Mouse (Mus musculus) stomach, postnatal 0 days (tissue): ENCODE data around the gene Tmem243. TPM values are rescaled to one million over a fixed set of nuclear protein-coding genes. Genes with fewer than 3 reads are reported as not detected.

Experiments used
- ATAC-seq: fragments of 200-750 bp; cut with Nextera tagmentation; 2 replicates; pipeline ENCODE4 v1.8.0; 2017; ENCODE audit not compliant: low FRiP score, low TSS enrichment
- DNase-seq: peaks from one replicate; pipeline ENCODE4 v3.0.0-alpha.2; 2016; ENCODE audit warnings: low spot score
- H3K27ac ChIP-seq: fragments of 300-500 bp; sonication (generic); replicated peaks from 2 replicates; pipeline ENCODE4 v1.5.1; 2014; ENCODE audit warnings: mild to moderate bottlenecking, control low read depth
- H3K27me3 ChIP-seq: fragments of 300-500 bp; sonication (generic); 2 replicates; pipeline ENCODE4 v1.6.1; 2014; ENCODE audit warnings: low read length; ENCODE audit not compliant: control insufficient read depth, insufficient read depth
- H3K36me3 ChIP-seq: fragments of 300-500 bp; sonication (generic); 2 replicates; pipeline ENCODE4 v1.6.1; 2014; ENCODE audit warnings: low read length, mixed read lengths; ENCODE audit not compliant: control insufficient read depth, insufficient read depth
- H3K4me1 ChIP-seq: fragments of 300-500 bp; sonication (generic); replicated peaks from 2 replicates; pipeline ENCODE4 v1.6.1; 2014; ENCODE audit warnings: antibody characterized with exemption; ENCODE audit not compliant: control insufficient read depth, insufficient read depth
- H3K4me2 ChIP-seq: fragments of 300-500 bp; sonication (generic); replicated peaks from 2 replicates; pipeline ENCODE4 v1.6.1; 2014; ENCODE audit warnings: low read depth, mild to moderate bottlenecking, control low read depth, moderate library complexity
- H3K4me3 ChIP-seq: fragments of 300-500 bp; sonication (generic); 2 replicates; pipeline ENCODE4 v1.5.1; 2014; ENCODE audit warnings: low read depth, low read length, control low read depth
- H3K9ac ChIP-seq: fragments of 300-500 bp; sonication (generic); 2 replicates; pipeline ENCODE4 v1.6.1; 2014; ENCODE audit warnings: mild to moderate bottlenecking, low read length, control low read depth, mixed read lengths
- H3K9me3 ChIP-seq: fragments of 300-500 bp; sonication (generic); 2 replicates; pipeline ENCODE4 v1.6.1; 2016; ENCODE audit warnings: low read length; ENCODE audit not compliant: control insufficient read depth
- CTCF ChIP-seq: IDR thresholded peaks from 2 replicates; pipeline ENCODE4 v1.5.1; 2016; ENCODE audit warnings: antibody characterized with exemption, low read depth, mild to moderate bottlenecking, moderate library complexity
- EP300 ChIP-seq: optimal IDR thresholded peaks from 2 replicates; pipeline ENCODE3; 2016; ENCODE audit warnings: antibody characterized with exemption
- WGBS: fragments of 180-500 bp; shearing (Covaris S2); extraction: QIAGEN DNeasy Blood & Tissue Kit; methylation state at CpG from one replicate; pipeline ENCODE4 v1.1.7; 2014; 5-methylcytosine and 5-hydroxymethylcytosine counted together
- polyA plus RNA-seq: library from polyadenylated mRNA; unstranded; fragments of >200 nt; fragmentation: Nextera tagmentation; extraction: Ambion mirVana; gene quantifications from 2 replicates; pipeline ENCODE4 v1.2.1, GENCODE M21; 2015

The Tmem243 gene
- polyA plus RNA-seq, 1 experiment from 2014 or later: 19.7 TPM

- no peaks in the 10 kb centered on the region for H3K27me3 ChIP-seq
- H3K9me3 ChIP-seq: no peaks in the 10 kb centered on the region
- H3K4me1 ChIP-seq: no peaks in the 10 kb centered on the region
- no peaks in the 10 kb centered on the region for H3K36me3 ChIP-seq
- H3K4me3 ChIP-seq: no peak overlapping the region
- no peak for ATAC-seq
- H3K9ac ChIP-seq: no peak overlapping the region
- H3K27ac ChIP-seq: no peak overlapping the region
- 95% methylated on average over 2 of the region's 2 CpGs for WGBS
- TF ChIP-seq CTCF (no peak), EP300 (no peak)
- DNase-seq: no peak
- no peak overlapping the region for H3K4me2 ChIP-seq
Measured at GRCm38 (mm10) chr5:9102696-9103095, 2.2 kb downstream of the Tmem243 start.

GRCm38 (mm10) chr5:9103958-9104357 lies 3.5 kb downstream of the Tmem243 start:
- Histone ChIP-seq H3K4me2 (no peak overlapping the region), H3K36me3 (no peaks in the 10 kb centered on the region), H3K27ac (no peak overlapping the region), H3K4me1 (no peaks in the 10 kb centered on the region), H3K4me3 (no peak overlapping the region), H3K9ac (no peak overlapping the region), H3K27me3 (no peaks in the 10 kb centered on the region), H3K9me3 (no peaks in the 10 kb centered on the region)
- DNase-seq (no peak), ATAC-seq (no peak)
- TF ChIP-seq EP300 (no peak), CTCF (no peak)
- WGBS: 72% methylated on average over 8 of the region's 8 CpGs

- Histone ChIP-seq H3K4me3 (no peak overlapping the region), H3K4me2 (no peak overlapping the region), H3K9me3 (no peaks in the 10 kb centered on the region), H3K27ac (no peak overlapping the region), H3K36me3 (no peaks in the 10 kb centered on the region), H3K4me1 (no peaks in the 10 kb centered on the region), H3K9ac (no peak overlapping the region), H3K27me3 (no peaks in the 10 kb centered on the region)
- no peak for ATAC-seq
- DNase-seq: no peak
- 80% methylated on average over 6 of the region's 6 CpGs for WGBS
- TF ChIP-seq CTCF: no peak
Measured at GRCm38 (mm10) chr5:9106806-9107205, 6.3 kb downstream of the Tmem243 start.

- Histone ChIP-seq H3K27ac (no peak overlapping the region), H3K9ac (no peak overlapping the region), H3K27me3 (no peaks in the 10 kb centered on the region), H3K4me3 (no peak overlapping the region), H3K36me3 (no peaks in the 10 kb centered on the region), H3K4me1 (no peaks in the 10 kb centered on the region), H3K4me2 (no peak overlapping the region), H3K9me3 (no peaks in the 10 kb centered on the region)
- DNase-seq: no peak
- 0 out of 2 replicates have a peak, but pooled peaks have one; percentile 13 for ATAC-seq
- 69% methylated on average over 8 of the region's 8 CpGs for WGBS
- TF ChIP-seq EP300 (no peak), CTCF (no peak)
Measured at GRCm38 (mm10) chr5:9107296-9108089, 7.0 kb downstream of the Tmem243 start.

GRCm38 (mm10) chr5:9108490-9108889 lies 8.0 kb downstream of the Tmem243 start:
- Histone ChIP-seq H3K4me3 (no peak overlapping the region), H3K27me3 (no peaks in the 10 kb centered on the region), H3K36me3 (no peaks in the 10 kb centered on the region), H3K4me2 (no peak overlapping the region), H3K9ac (no peak overlapping the region), H3K27ac (no peak overlapping the region), H3K4me1 (no peaks in the 10 kb centered on the region), H3K9me3 (no peaks in the 10 kb centered on the region)
- TF ChIP-seq EP300: no peak
- no peak for TF ChIP-seq CTCF
- ATAC-seq: no peak
- no peak for DNase-seq
- 74% methylated on average over 5 of the region's 5 CpGs for WGBS

- Histone ChIP-seq H3K4me3 (no peak overlapping the region), H3K27ac (no peak overlapping the region), H3K27me3 (no peaks in the 10 kb centered on the region), H3K9ac (no peak overlapping the region), H3K36me3 (no peaks in the 10 kb centered on the region), H3K9me3 (no peaks in the 10 kb centered on the region), H3K4me1 (no peaks in the 10 kb centered on the region), H3K4me2 (no peak overlapping the region)
- ATAC-seq (no peak), DNase-seq (no peak)
- TF ChIP-seq EP300: no peak
- peak; percentile 43 for TF ChIP-seq CTCF
Measured at GRCm38 (mm10) chr5:9109582-9109981, 9.1 kb downstream of the Tmem243 start.
